Mouse (Mus musculus): ENCODE data around the gene Gnat1. TPM values are rescaled to one million over a fixed set of nuclear protein-coding genes. Genes with fewer than 3 reads are reported as not detected.

Gnat1 gene
- polyA plus RNA-seq, 1 experiment, result 0.28 TPM

- DNase-seq (ENCODE audit: extremely low spot score in 1 of 2, low spot score in 1 of 2), result no peak
Observed at GRCm38 (mm10) chr9:107648767-107649166, 30.7 kb downstream of the Gnat1 start.

GRCm38 (mm10) chr9:107646975-107647374, 32.5 kb downstream of the Gnat1 start:
- DNase-seq (ENCODE audit: extremely low spot score in 1 of 2, low spot score in 1 of 2), result no peak

- DNase-seq (ENCODE audit: extremely low spot score in 1 of 2, low spot score in 1 of 2), result peak in 1 of 2 experiments; percentile 89
Observed at GRCm38 (mm10) chr9:107645577-107645976, 33.9 kb downstream of the Gnat1 start.

GRCm38 (mm10) chr9:107645153-107645510, 34.4 kb downstream of the Gnat1 start:
- no peak for DNase-seq (ENCODE audit: extremely low spot score in 1 of 2, low spot score in 1 of 2)

- peak; percentile 72 to 96 for DNase-seq (ENCODE audit: extremely low spot score in 1 of 2, low spot score in 1 of 2)
Observed at GRCm38 (mm10) chr9:107644495-107645152, 34.9 kb downstream of the Gnat1 start.

- DNase-seq (ENCODE audit: extremely low spot score in 1 of 2, low spot score in 1 of 2), result no peak
Observed at GRCm38 (mm10) chr9:107643544-107644214, 35.8 kb downstream of the Gnat1 start.

- DNase-seq (ENCODE audit: extremely low spot score in 1 of 2, low spot score in 1 of 2), result no peak
Observed at GRCm38 (mm10) chr9:107641666-107642065, 37.8 kb downstream of the Gnat1 start.

- DNase-seq (ENCODE audit: extremely low spot score in 1 of 2, low spot score in 1 of 2), result no peak
Observed at GRCm38 (mm10) chr9:107640257-107640772, 39.2 kb downstream of the Gnat1 start.

- no peak for DNase-seq (ENCODE audit: extremely low spot score in 1 of 2, low spot score in 1 of 2)
Observed at GRCm38 (mm10) chr9:107637070-107637469, 42.4 kb downstream of the Gnat1 start.

- DNase-seq (ENCODE audit: extremely low spot score in 1 of 2, low spot score in 1 of 2), result peak; percentile 87 to 94
Observed at GRCm38 (mm10) chr9:107635279-107636028, 44.1 kb downstream of the Gnat1 start, which contains the start of gene Gnai2. Gnai2 (minus strand) TSS chr9:107635367.

- no peak for DNase-seq (ENCODE audit: extremely low spot score in 1 of 2, low spot score in 1 of 2)
Observed at GRCm38 (mm10) chr9:107634406-107635278, 44.9 kb downstream of the Gnat1 start.

GRCm38 (mm10) chr9:107633661-107634405, 45.7 kb downstream of the Gnat1 start:
- DNase-seq (ENCODE audit: extremely low spot score in 1 of 2, low spot score in 1 of 2), result no peak

- peak in 1 of 2 experiments; percentile 75 for DNase-seq (ENCODE audit: extremely low spot score in 1 of 2, low spot score in 1 of 2)
Observed at GRCm38 (mm10) chr9:107633091-107633660, 46.3 kb downstream of the Gnat1 start.

- DNase-seq (ENCODE audit: extremely low spot score in 1 of 2, low spot score in 1 of 2), result peak in 1 of 2 experiments; percentile 48
Observed at GRCm38 (mm10) chr9:107632478-107632877, 47.0 kb downstream of the Gnat1 start.

GRCm38 (mm10) chr9:107631861-107632260, 47.7 kb downstream of the Gnat1 start:
- no peak for DNase-seq (ENCODE audit: extremely low spot score in 1 of 2, low spot score in 1 of 2)

GRCm38 (mm10) chr9:107631311-107631826, 48.1 kb downstream of the Gnat1 start:
- DNase-seq (ENCODE audit: extremely low spot score in 1 of 2, low spot score in 1 of 2), result no peak

- DNase-seq (ENCODE audit: extremely low spot score in 1 of 2, low spot score in 1 of 2), result peak in 1 of 2 experiments; percentile 59
Observed at GRCm38 (mm10) chr9:107630576-107630975, 48.9 kb downstream of the Gnat1 start.

GRCm38 (mm10) chr9:107629901-107630425, 49.5 kb downstream of the Gnat1 start:
- no peak for DNase-seq (ENCODE audit: extremely low spot score in 1 of 2, low spot score in 1 of 2)

GRCm38 (mm10) chr9:107629411-107629730, 50.1 kb downstream of the Gnat1 start:
- no peak for DNase-seq (ENCODE audit: extremely low spot score in 1 of 2, low spot score in 1 of 2)

Measured in frontal cortex, adult 2 months (tissue).